Mouse (Mus musculus): ENCODE measurements at regions not wholly inside any gene's neighbourhood (a gene's known extent, or its start where the extent isn't known, plus 50 kb on each side); places are given as distances from the start of the nearest gene placed in this dataset.

DNA sequence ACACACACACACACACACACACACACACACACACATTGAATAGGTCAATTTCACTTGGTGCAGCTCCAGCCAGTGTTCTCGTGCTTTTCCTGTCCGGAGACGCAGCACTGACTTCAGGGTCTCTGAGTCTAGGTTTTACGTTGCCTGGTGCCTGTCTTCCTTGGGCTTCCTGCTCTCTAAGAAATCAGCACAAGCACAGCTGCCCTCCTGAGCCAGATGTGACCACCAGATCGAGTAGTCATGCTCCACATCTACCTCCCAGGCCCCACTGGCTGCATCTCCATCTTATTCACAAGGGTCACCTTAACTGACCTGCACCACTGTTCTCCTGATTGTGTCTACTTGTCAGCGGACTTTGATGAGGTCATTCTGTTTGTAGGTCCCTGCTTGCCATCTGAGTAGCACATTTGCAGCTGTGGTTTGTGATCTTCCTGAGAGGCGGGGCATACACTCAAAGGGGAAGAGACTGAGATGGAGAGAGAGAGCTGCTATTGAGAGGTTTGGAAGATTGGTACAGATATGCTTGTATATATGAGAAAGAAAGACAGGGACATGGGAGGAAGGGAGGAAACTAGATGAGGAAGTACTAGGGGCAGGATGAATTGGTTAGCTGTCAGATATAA lies 118.8 kb upstream of the H2al1a start:
- TF ChIP-seq POLR2A (IDR thresholded peaks at IDR 0.05; ENCODE audit: insufficient read depth, low read depth, low read length) (no peak), EP300 (IDR thresholded peaks at IDR 0.05; ENCODE audit: insufficient read depth, low read depth, low read length) (no peak)

Measured in heart, adult 2 months (tissue).